Mouse (Mus musculus) cerebellum, postnatal 36 days (tissue): Measurements from ENCODE around the gene Il12rb2.

Source experiments
- DNase-seq, 2 experiments: peaks; one replicate each; pipeline ENCODE4 v3.0.0; 2021 to 2022; ENCODE audit warnings: mixed read lengths in 2 of 2

The Il12rb2 gene

DNA sequence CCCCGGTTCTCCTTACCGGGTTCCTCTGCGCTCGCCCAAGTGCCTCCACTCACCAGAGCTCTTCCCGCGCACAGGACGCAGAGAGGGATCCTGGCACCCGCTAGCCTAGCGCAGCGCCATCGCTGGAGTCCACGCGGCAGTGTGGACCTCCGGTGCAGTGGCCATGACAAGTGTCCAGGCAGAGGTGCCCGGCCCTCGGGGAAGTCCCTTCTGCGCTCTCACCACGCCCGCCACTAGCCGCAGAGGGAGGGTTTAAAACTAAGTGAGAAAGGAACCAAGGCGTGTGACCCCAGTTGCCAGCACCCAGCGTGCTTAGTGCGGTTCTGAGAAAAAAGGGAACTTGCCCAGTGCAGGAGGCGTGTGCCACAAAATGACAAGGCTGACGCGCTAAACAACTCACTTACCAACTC is at the start of gene Il12rb2:
Gene Il12rb2, minus strand, starts transcription at position 207 of the 410 bp plus-strand sequence.
- no peak for DNase-seq

DNA sequence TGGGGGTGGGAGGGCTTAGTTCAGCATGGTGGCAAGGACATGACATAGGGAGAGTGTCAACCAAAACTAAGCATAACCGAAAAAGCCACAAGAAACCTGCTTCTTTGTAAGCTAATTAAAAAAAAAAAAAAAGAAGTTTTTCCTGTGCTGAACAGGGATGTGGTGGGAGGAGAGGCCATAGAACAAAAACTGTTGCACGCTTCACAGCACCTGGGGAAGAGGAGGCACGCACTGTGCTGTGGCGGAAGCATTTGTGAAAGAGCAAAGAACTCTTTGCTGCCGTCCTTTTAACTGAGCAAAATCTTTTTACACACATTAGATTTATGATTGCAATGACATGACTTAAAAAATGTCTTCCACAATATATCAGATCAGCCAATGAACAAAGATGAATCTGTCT is 45.8 kb upstream of the Il12rb2 start:
- no peak for DNase-seq

DNA sequence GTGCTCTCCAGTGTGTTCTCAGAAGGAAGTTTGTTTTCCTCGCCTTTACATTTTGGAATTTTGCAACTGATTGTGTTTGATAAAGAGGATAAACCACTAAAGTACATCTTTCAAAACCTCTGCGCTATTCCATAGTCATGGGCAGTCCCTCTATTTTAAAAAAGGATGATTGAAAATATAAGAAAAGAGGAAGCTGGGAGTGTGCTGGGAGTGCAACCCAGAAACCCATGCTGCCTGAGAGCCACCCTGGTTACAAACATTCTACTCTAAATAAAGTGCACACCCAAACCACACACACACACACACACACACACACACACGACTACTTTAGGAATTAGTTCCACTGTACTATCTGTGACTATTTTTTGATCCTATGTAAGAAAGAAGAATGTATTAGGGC is 40.6 kb upstream of the Il12rb2 start:
- no peak for DNase-seq

DNA sequence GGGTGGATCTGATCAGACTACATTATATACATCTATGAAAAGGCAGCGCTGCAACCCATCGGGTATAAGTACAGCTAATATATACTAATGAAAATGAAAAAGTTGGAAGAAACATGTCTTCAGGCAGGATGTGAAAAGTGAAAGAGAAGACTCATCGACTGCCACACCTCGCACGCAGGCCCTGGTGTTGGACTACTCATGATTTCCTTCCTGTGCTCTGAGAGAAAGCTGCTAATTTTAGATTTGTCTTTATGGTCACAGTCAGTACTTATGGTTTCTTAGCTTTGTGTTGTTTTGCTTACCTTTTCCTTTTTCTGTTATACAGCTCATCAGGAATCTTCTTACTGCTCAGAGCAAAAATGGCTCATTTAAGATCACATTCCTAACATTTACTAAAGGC is 39.3 kb upstream of the Il12rb2 start:
- DNase-seq: no peak

DNA sequence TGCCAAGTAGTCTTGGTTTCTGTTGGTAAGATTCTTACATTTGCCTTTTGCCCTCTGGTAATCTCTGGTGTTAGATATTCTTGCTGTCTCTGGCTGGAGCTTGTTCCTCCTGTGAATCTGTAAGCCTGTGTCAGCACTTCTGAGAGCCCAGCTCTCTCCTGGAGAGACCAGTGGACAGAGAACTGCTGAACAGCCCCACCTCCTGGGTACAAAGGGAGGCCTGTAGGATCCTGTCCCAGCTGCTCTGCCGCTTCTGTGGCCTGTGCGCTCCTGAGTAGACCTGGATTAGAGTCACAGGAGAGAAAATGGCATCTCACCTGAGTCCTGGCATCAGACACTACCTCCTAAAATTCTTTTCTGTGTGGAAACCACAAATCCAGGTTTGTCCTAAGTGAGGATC is 37.4 kb upstream of the Il12rb2 start:
- no peak for DNase-seq

DNA sequence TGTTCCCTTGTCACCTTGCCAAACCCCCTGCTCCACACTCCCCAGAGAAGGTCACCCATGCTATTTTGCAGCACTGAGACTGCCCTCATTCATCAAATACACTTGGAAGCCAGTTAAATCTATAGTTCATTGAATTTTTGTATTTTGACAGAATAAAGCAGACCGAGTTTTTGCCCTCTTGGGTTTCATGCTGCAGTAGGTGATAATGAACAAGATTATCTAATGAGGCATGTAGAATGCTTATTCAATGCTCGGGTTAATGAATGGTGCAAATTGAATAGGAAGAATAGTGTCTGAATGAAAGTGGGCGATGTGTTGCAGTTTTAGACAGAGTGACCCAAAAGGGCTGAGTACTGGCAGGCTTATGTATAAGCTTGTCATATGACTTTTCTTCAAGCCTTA is 29.3 kb upstream of the Il12rb2 start:
- no peak for DNase-seq

DNA sequence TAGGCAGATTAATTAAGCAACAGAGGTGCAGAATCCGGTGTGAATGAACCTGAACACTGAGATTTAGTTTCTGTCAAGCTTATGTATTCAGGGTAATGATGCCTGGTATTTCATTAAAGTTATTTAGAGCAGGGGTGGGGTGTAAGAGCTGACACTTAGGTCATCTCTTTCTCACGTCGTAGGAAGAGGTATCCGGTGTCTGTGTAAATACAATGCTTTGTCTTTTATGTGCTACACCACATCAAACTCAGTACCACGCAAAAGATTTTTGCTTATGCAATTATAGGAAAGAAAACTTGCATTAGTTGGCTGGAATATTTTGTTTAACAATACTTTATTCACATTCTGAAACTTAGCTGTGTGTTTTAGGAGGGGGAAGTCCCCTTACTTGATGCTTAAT is 23.6 kb upstream of the Il12rb2 start:
- no peak for DNase-seq

- no peak for DNase-seq
These were observed 10.2 kb downstream of the Il12rb2 start for GRCm38 (mm10) chr6:67365785-67366184.

GRCm38 (mm10) chr6:67348065-67348464 is 27.9 kb downstream of the Il12rb2 start:
- no peak for DNase-seq

DNA sequence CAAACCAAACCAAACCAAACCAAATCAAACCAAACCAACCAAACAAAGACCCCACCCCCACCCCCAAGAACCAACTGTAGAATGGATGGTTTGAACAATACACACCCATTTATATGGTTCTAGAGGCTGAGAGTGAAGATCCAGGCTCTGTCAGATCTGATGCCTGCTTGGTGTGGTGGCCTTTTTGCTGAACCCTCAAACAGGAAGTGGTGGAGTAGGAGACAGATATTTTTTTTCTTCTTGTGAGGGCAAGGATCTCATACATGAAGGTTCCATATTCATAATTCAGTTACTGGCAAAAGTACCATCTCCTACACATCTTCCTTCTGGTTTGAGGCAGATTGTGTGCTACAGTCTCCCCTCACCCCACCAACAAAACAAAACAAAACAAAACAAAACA is 36.5 kb downstream of the Il12rb2 start:
- no peak for DNase-seq

GRCm38 (mm10) chr6:67337943-67338342 is 38.0 kb downstream of the Il12rb2 start:
- no peak for DNase-seq

- no peak for DNase-seq
These were observed 52.2 kb downstream of the Il12rb2 start for GRCm38 (mm10) chr6:67323788-67324187.

- peak; percentile 60 to 62 for DNase-seq
These were observed 57.5 kb downstream of the Il12rb2 start for GRCm38 (mm10) chr6:67318451-67318850.

DNA sequence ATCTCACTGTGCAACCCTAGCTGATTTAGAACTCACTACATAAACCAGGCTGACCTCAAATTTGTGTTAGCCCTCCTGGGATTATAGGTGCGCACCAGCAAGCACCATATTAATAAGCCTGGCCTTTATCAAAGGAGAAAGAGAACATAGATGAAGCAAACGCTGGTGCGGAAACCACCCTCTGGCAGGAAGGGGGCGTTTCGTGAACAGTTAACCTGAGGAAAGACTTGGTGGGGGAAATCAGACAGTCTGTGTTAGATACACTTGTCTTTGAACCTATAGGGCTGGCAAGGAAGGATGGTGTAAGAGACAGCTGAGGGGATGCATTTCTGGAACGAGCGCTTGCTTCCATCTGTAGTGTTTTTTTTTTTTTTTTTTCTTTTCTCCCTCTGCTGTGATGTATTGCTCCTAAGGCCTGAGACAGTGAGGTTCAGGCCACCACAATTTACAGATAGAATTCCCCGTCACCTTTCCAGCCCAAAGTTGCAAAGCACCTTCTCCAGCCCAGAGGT is 58.1 kb downstream of the Il12rb2 start:
- no peak for DNase-seq

GRCm38 (mm10) chr6:67317068-67317467 is 58.9 kb downstream of the Il12rb2 start:
- DNase-seq: peak; percentile 16 to 22

DNA sequence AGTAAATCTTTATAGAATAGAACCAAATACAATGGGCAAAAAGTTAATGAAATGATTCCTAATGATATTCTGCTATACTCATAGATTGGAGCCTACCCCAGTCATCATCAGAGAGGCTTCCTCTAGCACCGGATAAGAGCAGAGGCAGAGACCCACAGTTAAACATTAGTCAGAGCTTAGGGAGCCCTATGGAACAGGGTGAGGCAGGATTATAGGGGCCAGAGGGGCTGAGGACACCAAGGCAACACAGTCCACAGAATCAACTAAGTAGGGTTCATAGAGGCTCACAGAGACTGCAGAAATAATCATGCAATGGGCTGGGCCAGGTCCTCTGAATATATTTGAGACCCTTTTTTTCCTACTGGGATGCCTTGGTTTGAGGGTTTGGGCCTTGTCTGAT is 61.3 kb downstream of the Il12rb2 start:
- no peak for DNase-seq

GRCm38 (mm10) chr6:67309752-67310151 is 66.2 kb downstream of the Il12rb2 start:
- no peak for DNase-seq

- DNase-seq: no peak
These were observed 67.0 kb downstream of the Il12rb2 start for GRCm38 (mm10) chr6:67308994-67309393.

- DNase-seq: no peak
These were observed 72.8 kb downstream of the Il12rb2 start for GRCm38 (mm10) chr6:67303210-67303609.

GRCm38 (mm10) chr6:67302471-67302870 is 73.5 kb downstream of the Il12rb2 start:
- no peak for DNase-seq

GRCm38 (mm10) chr6:67301230-67301629 is 74.8 kb downstream of the Il12rb2 start:
- DNase-seq: no peak

GRCm38 (mm10) chr6:67300710-67301163 is 75.3 kb downstream of the Il12rb2 start:
- no peak for DNase-seq

DNA sequence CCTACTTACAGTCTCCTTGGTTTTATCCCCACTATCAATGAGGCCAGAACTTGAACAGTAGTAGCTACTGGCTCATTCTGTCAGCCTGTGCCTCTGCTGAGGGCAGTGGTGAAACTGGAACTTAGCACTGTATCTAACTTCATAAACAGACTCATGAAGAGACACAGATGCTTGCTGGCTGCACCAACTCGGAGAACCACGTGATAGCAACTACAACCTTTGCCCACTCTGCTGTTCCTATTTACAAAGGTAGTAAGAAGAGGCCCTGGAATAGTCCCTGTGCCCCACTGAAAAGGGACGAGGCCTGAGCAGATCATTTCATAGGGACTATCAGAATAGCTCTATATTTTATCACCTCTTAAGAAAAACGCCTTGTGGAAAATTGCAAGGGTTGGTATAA is 75.7 kb downstream of the Il12rb2 start:
- no peak for DNase-seq

DNA sequence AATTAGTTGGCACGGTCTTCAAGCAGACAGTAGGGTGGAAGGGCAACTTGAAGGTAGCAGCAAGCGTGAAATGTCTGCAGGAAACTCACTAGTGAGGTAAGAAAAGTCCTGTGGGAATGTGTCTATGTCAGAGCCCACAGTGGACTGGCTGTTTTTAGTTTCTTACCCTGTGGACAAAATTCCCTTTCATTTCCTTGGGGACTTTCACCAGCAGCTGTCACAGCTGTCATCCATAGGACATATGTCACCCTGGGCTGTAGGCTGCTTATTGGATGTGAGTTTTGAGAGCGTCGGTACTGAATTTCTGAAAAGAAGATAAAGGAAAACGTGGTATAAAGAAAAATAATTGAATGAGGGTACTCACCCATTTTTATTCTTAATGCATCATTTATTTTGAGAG is 77.2 kb downstream of the Il12rb2 start:
- no peak for DNase-seq

DNA sequence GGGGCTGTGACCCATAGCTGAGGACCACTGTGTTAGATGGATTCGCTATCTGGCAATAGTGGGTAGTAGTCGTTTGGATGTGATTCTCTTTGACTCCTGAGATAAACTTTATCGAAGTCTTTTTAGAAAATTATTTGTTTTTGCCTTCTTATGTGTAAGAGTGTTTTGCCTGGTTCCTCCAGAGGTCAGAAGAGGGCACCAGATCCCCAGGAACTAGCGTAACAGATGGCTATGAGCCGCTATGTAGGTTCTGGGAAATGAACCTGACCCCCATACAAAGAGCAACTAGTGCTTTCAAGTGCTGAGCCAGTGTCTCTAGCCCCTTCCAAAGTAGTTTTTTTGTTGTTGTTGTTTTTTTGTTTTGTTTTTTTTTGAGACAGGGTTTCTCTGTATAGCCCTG is 79.9 kb downstream of the Il12rb2 start:
- peak in 1 of 2 experiments; percentile 14 for DNase-seq
